Mouse (Mus musculus): ENCODE data around the gene Eif3a. TPM values are rescaled to one million over a fixed set of nuclear protein-coding genes. Genes with fewer than 3 reads are reported as not detected.

The Eif3a gene
- 129 TPM for polyA plus RNA-seq (2017; shearing (Covaris generic))

DNA sequence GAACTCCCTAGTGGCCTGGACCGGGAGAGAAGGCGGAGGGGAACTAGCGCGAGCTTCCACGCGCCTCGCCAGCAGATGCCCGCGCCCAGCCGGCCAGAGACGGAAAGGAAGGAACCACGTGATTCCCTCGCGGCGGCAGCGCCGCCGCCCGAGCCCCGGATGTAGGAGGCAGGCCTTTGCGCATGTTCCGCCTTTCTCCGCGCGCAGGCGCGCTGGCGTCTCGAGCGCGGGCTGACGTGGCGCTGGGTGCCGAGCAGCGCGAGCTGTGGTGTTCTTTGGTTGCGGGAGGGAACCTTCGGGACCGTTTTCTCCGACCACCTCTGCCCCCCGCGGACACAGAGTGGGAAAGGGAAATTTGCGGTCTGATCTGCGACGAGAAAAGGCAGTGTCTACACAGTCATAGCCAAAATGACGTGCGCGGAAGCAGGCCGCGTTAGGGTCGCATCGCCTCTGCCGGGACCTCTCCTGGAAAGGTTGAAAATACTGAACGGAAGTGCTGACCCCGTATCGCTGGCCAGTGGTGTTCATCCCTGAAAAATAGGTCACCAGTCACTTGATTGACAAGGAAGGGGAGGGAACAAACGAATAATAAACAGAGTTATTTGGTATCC lies at the start of gene Eif3a:
Eif3a (minus strand) TSS at position 108 of the 611 bp plus-strand sequence.

DNA sequence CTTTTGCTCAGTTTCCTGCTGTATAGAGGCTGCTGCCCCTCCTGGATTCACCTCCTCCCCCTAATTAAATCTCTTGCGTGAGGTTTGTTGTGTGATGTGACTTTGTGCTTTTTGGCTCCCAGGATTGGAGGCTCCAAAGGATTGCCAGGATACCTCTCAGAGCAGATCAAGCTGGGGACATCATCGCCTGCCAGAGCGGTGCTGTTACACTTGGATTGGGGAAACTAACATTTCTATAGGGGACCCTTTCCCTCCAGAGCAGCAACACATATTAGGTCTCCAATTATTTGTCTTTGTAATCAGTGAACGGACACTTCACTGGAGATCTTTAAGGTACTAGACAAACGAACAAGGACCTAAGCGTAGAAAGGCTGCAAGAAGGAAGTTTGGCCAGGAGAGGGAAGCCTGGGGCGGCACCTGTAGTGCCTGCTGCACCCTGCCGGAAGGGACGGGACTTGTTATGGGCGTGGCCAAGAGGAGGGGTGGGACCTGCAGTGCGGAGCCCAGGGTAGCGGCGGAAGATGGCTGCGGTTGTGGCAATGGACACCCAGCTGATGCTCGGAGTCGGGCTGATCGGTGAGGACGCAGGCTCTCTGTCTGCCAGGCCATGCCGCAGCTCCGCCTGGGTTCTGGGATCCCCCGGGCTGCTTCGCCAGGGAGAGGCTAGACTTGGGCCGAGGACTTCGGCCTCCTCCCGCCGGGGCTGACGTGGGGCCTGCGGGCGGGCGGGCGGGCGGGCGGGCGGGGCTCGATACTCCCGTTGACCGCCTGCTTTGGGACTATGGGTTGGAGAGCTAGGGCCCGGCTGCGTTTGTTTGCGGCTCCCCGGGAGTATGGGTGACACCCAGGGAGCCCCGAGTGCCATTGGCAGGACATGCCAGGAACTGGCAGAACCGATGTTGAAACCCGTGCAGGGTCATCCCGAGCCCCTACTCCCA lies 20.9 kb upstream of the Eif3a start, which contains the start of gene Fam45a:
Fam45a (plus strand) TSS at position 488 of the 938 bp plus-strand sequence.

DNA sequence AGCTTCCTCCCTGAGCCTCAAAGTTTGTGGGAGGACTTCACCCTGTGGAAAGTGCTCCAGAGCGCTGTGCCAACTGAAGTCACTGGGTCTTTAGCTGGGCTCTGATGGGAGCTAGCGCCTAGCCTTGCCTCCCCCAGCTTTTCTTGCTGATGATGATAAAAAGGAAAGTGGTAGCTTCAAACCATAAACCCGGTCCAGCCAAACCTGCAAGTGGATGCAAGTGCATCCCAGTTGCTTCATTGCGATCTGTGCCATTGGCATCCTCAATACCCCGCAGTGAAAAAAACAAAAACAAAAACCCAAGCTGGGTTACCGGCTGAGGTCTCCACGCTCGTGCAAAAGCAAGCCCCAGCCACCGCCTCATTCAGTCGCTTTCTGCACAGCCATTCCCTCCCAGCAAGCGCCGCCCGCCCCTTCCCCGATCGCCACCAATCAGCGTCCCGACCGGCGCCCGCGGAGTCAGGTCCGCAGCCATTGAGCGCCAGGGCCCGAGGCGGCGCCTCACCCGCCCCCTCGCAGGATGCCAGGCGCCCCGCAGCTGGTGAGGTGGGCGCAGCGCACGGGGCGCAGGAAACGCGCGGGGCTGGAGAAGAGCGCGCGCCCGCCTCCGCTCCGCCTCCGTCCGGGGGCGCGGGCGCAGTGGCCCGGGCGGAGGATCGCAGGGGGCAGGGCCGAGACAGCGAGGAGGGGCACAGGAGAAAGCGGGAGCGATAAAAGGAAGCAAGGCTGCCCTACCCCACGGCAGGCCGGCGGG lies 34.8 kb downstream of the Eif3a start, which contains the start of gene Nanos1:
Nanos1 (plus strand) TSS at position 550 of the 754 bp plus-strand sequence.

Other genes starting within 250 kb of the Eif3a start
- 45.8 TPM for gene Cacul1, start 209.6 kb downstream of the Eif3a start, polyA plus RNA-seq (2017; shearing (Covaris generic))
- 8.1 TPM for gene Nanos1, start 34.7 kb downstream of the Eif3a start, polyA plus RNA-seq (2017; shearing (Covaris generic))
- gene Fam45a, start 20.9 kb upstream of the Eif3a start, polyA plus RNA-seq (2017; shearing (Covaris generic)), result 25.9 TPM
- gene Sfxn4, start 70.8 kb upstream of the Eif3a start, polyA plus RNA-seq (2017; shearing (Covaris generic)), result 3.5 TPM
- 62.5 TPM for gene Prdx3, start 83.9 kb upstream of the Eif3a start, polyA plus RNA-seq (2017; shearing (Covaris generic))
- gene Grk5, start 99.1 kb upstream of the Eif3a start, polyA plus RNA-seq (2017; shearing (Covaris generic)), result 2.7 TPM